Mouse (Mus musculus) brain, adult 2 months (tissue): ENCODE measurements around the gene Uhmk1.

Experiments used
- DNase-seq: peaks from one replicate; pipeline ENCODE4 v3.0.0; 2011; ENCODE audit warnings: low read depth, low spot score

Gene Uhmk1

DNA sequence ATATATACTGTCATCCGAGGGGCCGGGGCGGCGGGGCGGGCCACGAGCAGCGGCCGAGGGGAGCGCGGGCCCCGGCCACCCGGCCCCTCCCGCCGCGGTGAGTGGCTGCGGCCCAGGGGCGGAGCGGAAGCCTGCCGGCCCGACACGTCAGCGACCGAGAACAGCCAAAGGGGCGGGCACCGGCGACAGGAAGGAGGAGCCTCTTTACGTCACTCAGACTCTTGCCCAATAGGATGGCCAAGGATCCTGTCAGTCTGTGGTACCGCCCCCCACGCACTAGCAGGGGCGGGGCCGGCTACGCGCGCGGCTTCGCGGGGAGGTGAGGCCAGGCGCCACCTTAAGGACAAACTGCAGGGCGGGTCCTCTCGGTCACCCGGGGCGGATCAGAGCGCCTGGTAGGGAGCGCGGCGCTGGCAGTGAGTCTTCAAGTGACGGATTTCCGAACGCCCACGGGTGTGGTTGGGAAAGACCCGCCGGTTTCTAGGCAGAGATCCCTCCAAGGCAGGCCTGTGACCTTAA is 40.3 kb downstream of the Uhmk1 start, which contains the start of gene Uap1:
Gene Uap1 (minus strand): TSS at position 144 of the 519 bp plus-strand sequence.
- DNase-seq: peak; percentile 99

DNA sequence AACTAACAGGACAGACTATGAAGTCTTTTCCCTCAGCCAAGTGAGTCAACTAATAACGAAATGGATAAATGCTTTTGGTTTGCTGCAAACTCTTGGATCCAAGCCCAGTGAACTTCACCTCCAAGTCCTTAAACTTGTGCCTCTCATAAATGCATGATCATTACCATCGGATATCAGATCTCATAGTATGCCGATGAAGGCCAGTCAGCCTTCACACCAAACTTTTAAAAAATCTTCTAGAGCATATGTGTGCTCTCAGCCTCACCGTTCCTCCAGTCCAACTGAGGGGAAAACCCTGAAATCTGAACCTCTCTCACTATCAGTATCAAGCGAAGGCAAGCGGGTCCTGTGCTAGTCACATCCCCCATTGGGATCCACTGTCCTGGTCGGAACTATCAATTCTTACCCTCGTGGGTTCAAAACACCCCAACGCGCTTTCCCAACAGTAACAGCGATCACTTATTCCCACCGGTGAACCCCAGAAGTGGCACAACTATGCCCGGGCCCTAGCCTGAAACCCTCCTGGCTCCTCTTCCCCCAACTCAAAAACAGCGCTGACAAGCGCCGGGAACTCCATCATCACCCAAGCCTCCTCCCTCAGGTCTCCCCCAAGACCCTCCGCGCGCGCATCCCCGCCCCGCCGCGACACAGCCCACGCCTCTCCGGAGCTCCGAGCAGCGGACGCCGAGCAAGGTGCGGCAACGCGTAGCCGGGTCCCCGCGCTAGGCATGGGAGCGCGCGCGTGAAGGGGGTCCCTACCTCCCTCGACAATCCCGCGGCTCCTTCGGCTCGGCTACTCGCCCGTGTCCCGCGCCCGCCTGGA is 41.0 kb downstream of the Uhmk1 start:
- DNase-seq: peak; percentile 24

DNA sequence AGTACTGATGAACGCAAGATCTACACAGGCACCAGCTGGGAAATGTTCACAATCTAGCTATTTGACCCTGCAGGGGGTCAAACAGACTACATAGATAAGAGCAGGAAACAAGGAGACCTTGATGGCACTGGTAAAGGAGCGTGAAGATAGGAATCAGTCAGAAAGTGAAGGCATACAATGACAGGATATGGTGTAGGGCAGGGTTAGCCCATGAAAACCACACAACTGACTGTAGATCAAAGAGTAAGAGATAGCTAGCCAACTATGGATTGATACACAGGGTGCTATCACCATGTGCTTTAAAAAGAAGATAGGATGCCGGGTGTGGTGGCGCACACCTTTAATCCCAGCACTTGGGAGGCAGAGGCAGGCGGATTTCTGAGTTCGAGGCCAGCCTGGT is 47.4 kb downstream of the Uhmk1 start:
- DNase-seq: no peak

DNA sequence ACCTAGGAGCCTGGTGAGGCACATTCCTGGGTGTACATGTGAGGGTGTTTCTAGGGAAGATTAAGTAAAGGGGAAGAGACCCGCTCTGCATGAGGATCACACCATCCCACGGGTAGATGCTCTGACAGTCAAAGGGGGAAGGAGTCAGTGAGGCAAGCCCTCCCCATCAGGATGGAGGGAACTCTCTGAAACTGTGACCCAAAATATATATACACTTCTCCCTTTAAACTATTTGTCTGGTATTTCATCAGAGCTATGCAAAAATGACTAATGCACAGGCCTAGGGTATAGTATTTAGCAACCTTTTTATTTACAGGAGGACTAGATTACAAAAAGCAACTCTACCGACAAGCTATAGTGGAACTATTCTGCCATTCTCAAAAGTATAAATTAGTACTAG is 50.3 kb downstream of the Uhmk1 start:
- no peak for DNase-seq

DNA sequence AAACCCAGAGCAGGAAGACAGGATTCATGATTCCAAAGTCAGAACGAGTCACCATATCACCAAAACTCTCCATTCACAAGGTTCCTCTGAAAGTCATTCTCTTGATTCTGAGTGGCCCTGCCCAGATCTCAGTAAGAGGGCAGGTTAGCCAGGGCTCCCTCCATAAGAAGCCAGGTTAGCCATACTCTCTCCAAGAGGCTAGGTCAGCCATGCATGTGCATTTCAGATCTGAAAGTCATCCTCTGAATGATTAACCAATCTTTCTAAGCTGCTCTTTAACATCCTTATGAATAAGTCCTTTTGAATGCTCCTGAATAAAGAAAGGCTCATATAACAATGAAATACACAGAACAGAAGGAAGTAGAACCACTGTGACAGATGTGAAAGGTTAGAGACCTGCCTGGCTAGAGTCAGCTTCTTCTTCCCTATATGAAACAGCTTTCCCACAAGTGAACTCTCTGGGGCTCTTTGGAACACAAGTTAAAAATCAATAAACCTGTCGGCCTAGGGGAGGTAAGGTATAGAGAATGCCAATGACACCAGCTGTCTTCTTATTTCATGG is 51.1 kb downstream of the Uhmk1 start:
- no peak for DNase-seq

DNA sequence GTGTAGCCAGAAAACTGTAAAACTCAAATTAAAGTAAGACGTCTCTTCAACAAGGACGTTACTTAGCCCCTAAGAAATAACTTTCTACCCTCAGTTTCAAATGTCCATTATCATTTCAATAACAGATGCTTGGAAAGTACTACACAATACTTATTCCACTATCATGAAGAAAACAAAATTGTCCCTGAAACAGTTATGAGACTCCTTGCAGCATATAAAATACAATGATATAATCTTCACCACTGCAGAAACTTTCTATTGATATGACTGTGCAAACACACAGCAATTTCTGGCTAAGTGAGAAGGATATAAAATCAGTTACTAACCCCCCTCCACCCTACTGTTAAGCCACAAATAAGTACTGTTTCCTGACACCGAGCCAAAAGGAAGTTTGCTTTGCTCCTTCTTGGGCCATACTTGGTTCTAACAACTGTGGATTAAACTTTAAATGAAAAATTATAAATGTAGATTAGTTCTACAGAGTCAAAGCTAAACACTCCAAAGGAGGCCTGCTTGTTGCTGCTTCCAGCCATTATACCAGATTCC is 51.7 kb downstream of the Uhmk1 start:
- DNase-seq: no peak

DNA sequence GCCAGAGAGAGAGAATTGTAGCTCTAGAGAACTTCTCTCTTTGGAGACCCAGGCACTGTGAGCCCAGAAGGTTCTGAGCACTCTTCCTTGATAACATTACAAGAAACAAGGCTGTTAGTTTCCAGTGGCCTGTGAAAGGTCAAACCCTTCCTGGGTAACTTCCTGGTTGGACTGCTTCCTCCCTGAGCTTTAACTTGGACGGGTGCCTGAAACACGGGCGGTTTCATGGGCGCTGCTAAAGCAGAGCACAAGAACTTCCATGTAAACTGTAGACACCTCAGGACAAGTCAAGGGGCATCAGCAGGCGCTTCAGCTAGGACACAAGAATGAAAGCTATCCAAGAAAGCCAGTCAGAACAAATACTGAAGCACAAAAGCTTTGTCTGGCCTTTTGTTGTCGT is 53.3 kb downstream of the Uhmk1 start:
- peak; percentile 28 for DNase-seq

DNA sequence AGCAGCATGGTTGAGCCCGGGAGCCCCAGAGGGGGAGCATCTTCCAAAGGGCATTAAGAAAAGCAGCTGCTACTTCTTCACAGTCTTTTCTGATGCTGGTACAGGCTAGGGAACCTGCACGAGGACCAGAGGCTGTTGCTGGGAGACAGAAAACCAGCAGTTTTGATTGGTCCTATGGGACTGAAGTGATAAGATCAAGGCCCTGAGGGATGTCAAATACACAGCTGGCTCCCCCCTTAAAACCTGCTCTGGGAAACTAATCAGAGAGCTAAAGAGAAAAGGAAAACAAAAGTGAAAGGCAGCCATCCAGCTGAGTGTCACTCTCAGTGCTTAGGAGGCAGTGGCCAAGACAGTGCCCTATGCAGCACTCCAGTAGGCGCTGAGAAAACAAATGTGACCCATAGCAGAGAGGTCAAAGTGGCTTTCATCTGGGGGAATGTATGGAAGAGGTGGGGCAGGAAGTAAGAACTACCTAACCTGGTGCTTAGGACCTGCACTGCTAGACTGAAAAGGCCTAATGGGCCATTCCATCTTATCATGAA is 54.7 kb downstream of the Uhmk1 start:
- DNase-seq: no peak

DNA sequence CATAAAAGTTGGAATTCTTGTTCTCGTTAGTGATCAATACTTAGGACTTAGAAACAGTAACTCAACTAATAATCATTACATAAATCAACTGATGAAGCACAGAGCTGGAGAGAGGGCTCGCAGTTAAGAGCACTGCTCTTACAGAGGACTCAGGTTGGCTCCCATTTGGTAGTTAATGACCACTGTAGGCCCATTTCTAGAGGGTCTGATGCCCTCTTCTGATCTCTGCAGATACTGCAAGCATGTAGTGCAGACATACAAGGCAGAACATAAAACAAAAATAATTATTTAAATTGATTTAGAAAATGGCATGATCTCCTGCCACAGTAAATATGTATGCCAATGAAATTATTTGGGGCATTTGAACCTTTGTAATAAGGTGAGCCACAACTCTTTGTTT is 55.5 kb downstream of the Uhmk1 start:
- no peak for DNase-seq

DNA sequence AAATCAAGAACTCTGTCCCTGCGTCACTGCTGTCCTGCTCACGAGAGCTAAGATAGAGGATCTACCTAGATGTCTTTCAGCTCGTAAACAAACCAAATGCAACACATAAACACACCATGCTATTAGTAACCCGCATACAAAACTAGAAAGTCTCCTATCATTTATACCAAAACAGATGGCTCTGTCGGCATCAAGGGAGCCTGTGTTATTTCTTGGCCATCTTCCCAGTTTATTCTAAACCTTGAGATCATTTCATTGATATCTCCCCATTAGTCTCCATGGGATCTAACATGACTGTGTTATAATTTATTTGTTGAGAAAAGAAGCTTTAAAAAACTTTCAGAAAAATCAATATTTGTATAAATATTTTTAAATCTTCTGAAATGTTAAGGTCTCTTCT is 59.4 kb downstream of the Uhmk1 start:
- DNase-seq: peak; percentile 38

DNA sequence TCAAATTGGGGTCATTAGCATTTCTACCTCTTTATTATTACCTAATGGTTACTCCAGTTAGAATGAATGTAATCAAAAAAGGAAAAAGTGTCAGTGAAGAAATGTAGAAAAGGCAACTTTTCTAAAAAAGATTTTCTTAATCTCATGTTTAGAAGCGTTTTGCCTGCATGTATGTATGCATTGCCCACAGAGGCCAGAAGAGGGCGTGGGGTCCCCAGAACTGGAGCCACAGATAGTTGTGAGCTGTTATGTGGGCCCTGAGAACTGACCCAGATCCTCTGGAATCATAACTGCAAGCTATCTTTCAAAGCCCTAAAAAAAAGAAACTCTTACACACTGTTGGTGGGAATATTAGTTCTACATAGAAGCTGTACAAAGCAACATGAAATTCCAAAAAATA is 59.9 kb downstream of the Uhmk1 start:
- no peak for DNase-seq

DNA sequence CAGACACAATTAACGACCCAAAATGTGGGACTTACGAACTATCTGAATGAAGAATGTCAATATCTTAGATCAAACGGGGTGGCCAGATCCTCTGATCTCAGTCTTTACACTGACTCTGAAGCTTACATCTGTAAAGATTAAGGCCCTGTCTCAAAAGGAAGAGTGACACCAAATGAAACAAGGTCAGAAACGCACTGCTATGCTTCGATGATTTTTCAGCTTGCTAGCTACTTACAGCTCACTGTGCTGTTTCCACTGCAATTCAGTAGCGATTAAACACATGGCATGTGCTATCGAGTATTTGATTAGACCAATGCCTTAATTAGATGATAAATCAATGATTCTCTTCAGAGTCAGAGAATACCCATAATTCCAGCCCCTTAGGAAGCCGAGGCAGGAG is 61.2 kb downstream of the Uhmk1 start:
- DNase-seq: no peak

DNA sequence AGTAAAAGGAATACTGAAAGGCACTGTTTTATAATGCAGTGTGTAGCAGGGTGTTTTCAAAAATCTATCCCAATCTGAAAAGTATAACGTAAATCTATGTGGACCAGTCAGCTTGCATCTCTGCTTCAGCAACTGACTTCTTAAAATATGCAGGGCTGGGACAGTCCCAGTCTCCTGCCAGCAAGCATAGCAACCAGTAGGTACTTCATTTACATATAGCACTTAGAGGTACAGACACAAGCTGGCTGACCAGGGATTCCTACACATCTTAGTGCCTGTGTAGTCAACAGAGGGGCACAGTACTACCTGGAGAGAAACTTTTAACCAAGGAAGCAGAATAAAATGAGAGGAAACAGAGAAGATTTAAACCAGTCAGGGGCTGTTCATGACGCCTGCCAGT is 62.6 kb downstream of the Uhmk1 start:
- no peak for DNase-seq

DNA sequence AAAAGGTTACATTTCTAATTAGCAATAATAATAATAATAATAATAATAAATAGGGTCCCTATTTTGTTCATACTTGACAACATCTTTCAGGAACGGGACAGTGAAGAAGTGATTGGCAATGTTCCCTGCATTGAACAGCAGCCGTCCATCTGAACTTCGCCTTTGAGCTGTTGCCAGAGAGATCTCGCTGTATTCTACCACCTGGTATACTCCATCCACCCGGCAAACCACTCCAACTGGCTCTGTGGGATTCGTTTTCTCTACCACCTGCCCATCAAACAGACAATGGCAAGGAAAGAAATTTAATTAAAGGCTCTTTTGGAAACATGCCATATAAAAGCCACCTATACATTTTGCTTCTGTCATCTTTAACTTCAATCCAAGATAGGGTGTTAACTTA is 64.3 kb downstream of the Uhmk1 start:
- DNase-seq: no peak

DNA sequence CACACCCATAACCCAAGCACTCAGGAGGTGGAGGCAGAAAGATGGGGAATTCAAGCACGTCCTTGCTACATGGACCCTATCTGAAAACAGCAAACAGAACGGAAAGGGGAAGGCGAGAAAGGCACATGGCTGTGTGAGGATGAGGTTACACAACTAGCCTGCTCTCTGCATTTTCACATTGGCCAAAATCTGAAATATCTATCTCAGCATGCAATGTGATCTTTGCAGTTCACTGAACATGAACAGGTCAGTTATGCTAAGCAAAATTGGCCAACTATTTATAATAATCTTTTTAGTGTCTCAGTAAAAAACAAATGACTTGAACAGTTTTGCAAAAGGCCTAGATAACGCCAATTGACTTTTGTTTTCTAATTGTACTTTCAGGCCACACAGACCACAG is 65.4 kb downstream of the Uhmk1 start:
- no peak for DNase-seq

DNA sequence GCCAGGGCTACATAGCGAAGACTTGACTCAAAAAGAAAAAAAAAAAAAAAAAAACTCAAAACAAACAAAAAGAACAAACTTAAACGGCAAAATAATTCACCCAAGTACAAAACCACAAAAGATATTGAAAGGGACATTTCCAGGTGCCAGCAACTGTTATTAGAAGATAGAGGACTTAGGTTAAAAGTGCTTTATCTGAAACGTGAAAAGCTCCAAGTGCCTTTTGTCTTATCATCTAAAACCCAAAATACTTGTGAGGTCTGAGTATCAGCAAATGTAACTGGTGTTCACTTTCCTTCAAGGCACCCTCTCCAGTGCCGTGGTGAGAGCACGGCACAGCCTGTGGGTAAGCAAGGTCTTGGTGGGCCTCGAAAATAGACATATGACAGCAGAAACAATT is 66.7 kb downstream of the Uhmk1 start:
- DNase-seq: no peak

DNA sequence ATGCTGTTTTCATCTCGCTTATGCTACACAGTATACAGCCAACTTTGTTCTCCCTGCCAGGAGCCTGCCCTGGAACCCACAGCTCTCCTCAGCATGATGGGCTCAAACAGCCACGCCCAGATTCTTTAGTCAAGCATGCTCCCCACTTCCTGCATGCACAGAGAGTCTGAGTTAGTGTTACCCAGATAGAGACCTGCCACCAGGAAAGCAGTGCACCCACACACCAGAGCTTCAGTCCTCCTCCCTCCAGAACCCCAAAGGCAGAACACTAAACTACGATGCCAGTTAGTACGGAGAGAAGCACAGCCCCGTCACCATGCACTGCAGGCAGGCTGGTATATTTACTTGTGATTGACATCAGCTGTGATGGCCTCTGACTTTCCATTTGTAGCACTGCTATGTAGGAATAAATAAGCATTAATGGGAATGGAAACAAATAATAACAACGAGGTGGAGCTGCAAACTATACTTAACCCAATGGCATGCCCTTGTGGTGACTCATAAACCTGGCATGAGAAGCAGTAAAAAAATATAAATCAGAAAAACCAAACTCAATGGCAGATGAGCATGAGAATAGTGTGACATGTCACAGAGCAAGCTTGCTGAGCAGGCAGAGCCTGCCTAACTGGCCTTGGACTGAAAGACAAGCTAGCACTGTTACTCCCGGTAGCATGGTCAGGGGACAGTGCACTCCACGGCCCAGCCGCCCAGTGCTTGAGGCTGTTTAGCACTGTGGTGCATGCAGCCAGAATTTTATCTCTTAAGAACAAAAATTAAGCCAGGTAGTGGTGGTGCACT is 67.3 kb downstream of the Uhmk1 start:
- DNase-seq: no peak

DNA sequence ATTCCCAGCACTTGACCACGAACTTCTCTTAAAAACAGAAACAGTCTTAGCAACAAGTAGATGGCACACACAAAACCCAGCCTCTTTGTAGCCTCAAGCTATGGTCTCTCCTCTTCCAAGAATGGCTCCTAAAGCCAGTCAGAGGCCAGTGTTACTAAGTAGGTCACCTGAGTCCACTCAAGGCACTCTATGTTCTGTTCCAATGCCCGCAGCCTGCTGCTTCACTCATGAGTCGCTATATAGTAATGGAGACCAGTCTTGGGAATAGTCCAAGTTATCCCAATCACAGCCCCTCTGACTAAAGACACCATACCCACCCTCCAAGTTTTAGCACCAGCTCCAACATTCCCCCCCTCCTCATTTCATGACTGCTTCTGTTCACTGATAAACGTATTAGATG is 69.6 kb downstream of the Uhmk1 start:
- DNase-seq: no peak
